Mouse (Mus musculus) neural tube, embryonic 14.5 days (tissue): ENCODE measurements around the gene Iqcn. TPM values are rescaled to one million over a fixed set of nuclear protein-coding genes. Genes with fewer than 3 reads are reported as not detected.

Experiments used
- ATAC-seq: fragments of 200-750 bp; cut with Nextera tagmentation; 2 replicates; pipeline ENCODE4 v1.8.0; 2017; ENCODE audit warnings: low read depth, mild to moderate bottlenecking, moderate TSS enrichment, moderate library complexity
- H3K27ac ChIP-seq: fragments of 300-500 bp; sonication (generic); 2 replicates; pipeline ENCODE4 v1.5.1; 2014; ENCODE audit warnings: low read depth, mild to moderate bottlenecking, control low read depth, low read length, moderate library complexity, mixed read lengths
- H3K27me3 ChIP-seq: fragments of 300-500 bp; sonication (generic); 2 replicates; pipeline ENCODE4 v1.6.1; 2014; ENCODE audit warnings: low read length; ENCODE audit not compliant: control insufficient read depth, insufficient read depth
- H3K36me3 ChIP-seq: fragments of 300-500 bp; sonication (generic); 2 replicates; pipeline ENCODE4 v1.6.1; 2014; ENCODE audit warnings: low read length, mixed read lengths; ENCODE audit not compliant: control insufficient read depth, insufficient read depth
- H3K4me1 ChIP-seq: fragments of 300-500 bp; sonication (generic); 2 replicates; pipeline ENCODE4 v1.6.1; 2014; ENCODE audit warnings: low read length; ENCODE audit not compliant: control insufficient read depth, insufficient read depth
- H3K4me2 ChIP-seq: fragments of 300-500 bp; sonication (generic); 2 replicates; pipeline ENCODE4 v1.6.1; 2014; ENCODE audit warnings: mild to moderate bottlenecking, low read depth, low read length, control low read depth
- H3K4me3 ChIP-seq: fragments of 300-500 bp; sonication (generic); 2 replicates; pipeline ENCODE4 v1.5.1; 2014; ENCODE audit warnings: low read depth, low read length, control low read depth, mixed read lengths
- H3K9ac ChIP-seq: fragments of 300-500 bp; sonication (generic); replicated peaks from 2 replicates; pipeline ENCODE4 v1.6.1; 2014; ENCODE audit warnings: low read depth, mild to moderate bottlenecking, control low read depth, low read length, mixed read lengths
- H3K9me3 ChIP-seq: fragments of 300-500 bp; sonication (generic); 2 replicates; pipeline ENCODE4 v1.6.1; 2016; ENCODE audit warnings: low read length; ENCODE audit not compliant: control insufficient read depth
- WGBS: fragments of 180-500 bp; shearing (Covaris S2); extraction: QIAGEN DNeasy Blood & Tissue Kit; methylation state at CpG from one replicate; pipeline ENCODE4 v1.1.7; 2014; 5-methylcytosine and 5-hydroxymethylcytosine counted together
- polyA plus RNA-seq: library from polyadenylated mRNA; unstranded; fragments of >200 nt; fragmentation: Nextera tagmentation; extraction: Ambion mirVana; gene quantifications from 2 replicates; pipeline ENCODE4 v1.2.1, GENCODE M21; 2014

Gene Iqcn
- polyA plus RNA-seq, 1 experiment from 2014 or later = not detected

- Histone ChIP-seq H3K4me1 (peaks cover 6% of the 10 kb centered on the region; the same call in 1 of the 2 replicates), H3K9me3 (no peaks in the 10 kb centered on the region), H3K27me3 (no peaks in the 10 kb centered on the region), H3K36me3 (peaks cover 32% of the 10 kb centered on the region), H3K27ac (no peak overlapping the region), H3K9ac (peak overlapping the region; percentile 39; the same call in 1 of the 2 replicates), H3K4me3 (no peak overlapping the region), H3K4me2 (peak overlapping the region; percentile 42)
- no peak for ATAC-seq
- WGBS = 3% methylated on average over 34 of the region's 34 CpGs
These were observed 62.7 kb downstream of the Iqcn start for GRCm38 (mm10) chr8:70765838-70766570.

- Histone ChIP-seq H3K36me3 (peaks cover 40% of the 10 kb centered on the region), H3K9ac (peak overlapping the region; percentile 39), H3K4me2 (peak overlapping the region; percentile 42; the same call in 1 of the 2 replicates), H3K9me3 (no peaks in the 10 kb centered on the region), H3K27me3 (no peaks in the 10 kb centered on the region), H3K27ac (no peak overlapping the region), H3K4me1 (peaks cover 3% of the 10 kb centered on the region; the same call in 1 of the 2 replicates), H3K4me3 (no peak overlapping the region)
- 9% methylated on average over 21 of the region's 21 CpGs for WGBS
- no peak for ATAC-seq
These were observed 63.5 kb downstream of the Iqcn start for GRCm38 (mm10) chr8:70766571-70767440.

Other genes starting within 250 kb of the Iqcn start
- 29.4 and 30.1 TPM in 2 replicates for gene Klhl26, start 226.5 kb upstream of the Iqcn start, polyA plus RNA-seq
- gene Tmem59l, start 216.1 kb upstream of the Iqcn start, polyA plus RNA-seq = 144 and 200 TPM in 2 replicates
- 5.3 and 10.0 TPM in 2 replicates for gene Crlf1, start 210.3 kb upstream of the Iqcn start, polyA plus RNA-seq
- 152 and 172 TPM in 2 replicates for gene Rex1bd, start 196.7 kb upstream of the Iqcn start, polyA plus RNA-seq
- 734 and 750 TPM in 2 replicates for gene Uba52, start 192.7 kb upstream of the Iqcn start, polyA plus RNA-seq
- 303 and 336 TPM in 2 replicates for gene Fkbp8, start 175.7 kb upstream of the Iqcn start, polyA plus RNA-seq
- 50.2 and 51.9 TPM in 2 replicates for gene Kxd1, start 175.5 kb upstream of the Iqcn start, polyA plus RNA-seq
- 16.7 and 17.8 TPM in 2 replicates for gene Ell, start 164.0 kb upstream of the Iqcn start, polyA plus RNA-seq
- 65.5 and 73.3 TPM in 2 replicates for gene Isyna1, start 109.1 kb upstream of the Iqcn start, polyA plus RNA-seq
- gene Ssbp4, start 94.6 kb upstream of the Iqcn start, polyA plus RNA-seq = 163 and 240 TPM in 2 replicates
- 0.20 and 1.8 TPM in 2 replicates for gene Lrrc25, start 87.3 kb upstream of the Iqcn start, polyA plus RNA-seq
- 0.54 TPM in 1 of 2 replicates, not detected in the other for gene Gdf15, start 71.0 kb upstream of the Iqcn start, polyA plus RNA-seq
- 74.5 and 85.2 TPM in 2 replicates for gene Pgpep1, start 43.1 kb upstream of the Iqcn start, polyA plus RNA-seq
- 193 and 194 TPM in 2 replicates for gene Lsm4, start 30.2 kb upstream of the Iqcn start, polyA plus RNA-seq
- 115 and 119 TPM in 2 replicates for gene Jund, start 4.5 kb upstream of the Iqcn start, polyA plus RNA-seq
- gene Gm3336, start 15.1 kb downstream of the Iqcn start, polyA plus RNA-seq = not detected in 2 replicates
- gene Pde4c, start 20.3 kb downstream of the Iqcn start, polyA plus RNA-seq = 0.10 and 0.27 TPM in 2 replicates
- gene Rab3a, start 51.2 kb downstream of the Iqcn start, polyA plus RNA-seq = 570 and 690 TPM in 2 replicates
- 36.5 and 41.2 TPM in 2 replicates for gene Mpv17l2, start 57.5 kb downstream of the Iqcn start, polyA plus RNA-seq
- gene Pik3r2, start 73.3 kb downstream of the Iqcn start, polyA plus RNA-seq = 72.2 and 75.6 TPM in 2 replicates
- 20.2 and 23.4 TPM in 2 replicates for gene Mast3, start 101.6 kb downstream of the Iqcn start, polyA plus RNA-seq
- not detected in 2 replicates for gene Il12rb1, start 105.0 kb downstream of the Iqcn start, polyA plus RNA-seq
- gene Arrdc2, start 136.3 kb downstream of the Iqcn start, polyA plus RNA-seq = 8.9 and 9.3 TPM in 2 replicates
- 12.6 and 13.0 TPM in 2 replicates for gene Kcnn1, start 159.8 kb downstream of the Iqcn start, polyA plus RNA-seq
- gene Ccdc124, start 170.5 kb downstream of the Iqcn start, polyA plus RNA-seq = 155 and 159 TPM in 2 replicates
- 1.7 and 2.6 TPM in 2 replicates for gene Slc5a5, start 189.3 kb downstream of the Iqcn start, polyA plus RNA-seq
- gene Rpl18a, start 194.0 kb downstream of the Iqcn start, polyA plus RNA-seq = 2,427 and 2,505 TPM in 2 replicates
- gene Map1s, start 202.5 kb downstream of the Iqcn start, polyA plus RNA-seq = 50.1 and 54.8 TPM in 2 replicates